Mouse (Mus musculus) left cerebral cortex, postnatal 14 days (tissue): ENCODE results near the gene Rab40b. TPM values are rescaled to one million over a fixed set of nuclear protein-coding genes. Genes with fewer than 3 reads are reported as not detected.

Experiments
- DNase-seq, 2 experiments: peaks; one replicate each; pipeline ENCODE4 v3.0.0; 2021 to 2022; ENCODE audit warnings: low spot score in 2 of 2, mixed read lengths in 1 of 2
- intact Hi-C: fragments of 180-260 bp; cut with DNase I; formaldehyde crosslinking; loops from one replicate; pipeline ENCODE4 v1.15.1; 2025
- long read RNA-seq, 2 experiments: library from polyadenylated mRNA; stranded (forward); transcript quantifications; one replicate each; pipeline ENCODE4 v2.0.0; 2021
- total RNA-seq, 2 experiments: library from RNA; stranded (reverse); gene quantifications; 2 replicates each; pipeline ENCODE4 v1.2.3; 2021

Rab40b gene
- total RNA-seq = 10 to 100 TPM; 42.2 to 44.7 TPM
- long read RNA-seq, experiment 1, transcript Rab40b-201 (6 exons, 1,861 nt) = major isoform, 61 of 73 reads
- long read RNA-seq, experiment 1, partial matches to known transcripts = 3 of 73 reads
- long read RNA-seq, experiment 1, other reads (novel, unspliced or antisense) = 9 of 73 reads
- long read RNA-seq, experiment 2, transcript Rab40b-201 (6 exons, 1,861 nt) = major isoform, 45 of 55 reads
- long read RNA-seq, experiment 2, partial matches to known transcripts = 2 of 55 reads
- long read RNA-seq, experiment 2, other reads (novel, unspliced or antisense) = 8 of 55 reads

GRCm38 (mm10) chr11:121387750-121388553 is at the start of gene Rab40b:
Gene Rab40b (minus strand): TSS chr11:121388251.
- intact Hi-C loops = loop anchor here (5.0 kb wide), 1 partner anchor 34 kb away; the partner anchor contains the start of gene Fn3krp
- peak; percentile 93 to 98 for DNase-seq

DNA sequence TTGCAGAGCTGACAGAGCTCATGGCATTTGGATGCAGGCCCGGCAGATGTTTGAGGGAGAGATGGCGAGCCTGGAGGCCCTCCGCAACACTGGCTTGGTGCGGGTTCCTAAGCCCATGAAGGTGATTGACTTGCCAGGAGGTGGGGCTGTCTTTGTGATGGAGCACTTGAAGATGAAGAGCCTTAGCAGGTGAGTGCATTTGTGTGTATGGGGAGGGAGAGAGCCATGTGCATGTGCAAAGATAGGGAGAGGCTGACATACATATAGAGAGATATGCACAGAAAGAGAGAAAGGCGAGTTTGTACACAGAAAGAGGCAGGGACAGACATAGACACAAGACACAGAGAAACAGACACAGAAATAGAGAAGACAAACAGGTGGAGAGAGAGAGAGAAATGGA is 49.2 kb upstream of the Rab40b start:
- no peak for DNase-seq
- intact Hi-C loops = no loop called here

DNA sequence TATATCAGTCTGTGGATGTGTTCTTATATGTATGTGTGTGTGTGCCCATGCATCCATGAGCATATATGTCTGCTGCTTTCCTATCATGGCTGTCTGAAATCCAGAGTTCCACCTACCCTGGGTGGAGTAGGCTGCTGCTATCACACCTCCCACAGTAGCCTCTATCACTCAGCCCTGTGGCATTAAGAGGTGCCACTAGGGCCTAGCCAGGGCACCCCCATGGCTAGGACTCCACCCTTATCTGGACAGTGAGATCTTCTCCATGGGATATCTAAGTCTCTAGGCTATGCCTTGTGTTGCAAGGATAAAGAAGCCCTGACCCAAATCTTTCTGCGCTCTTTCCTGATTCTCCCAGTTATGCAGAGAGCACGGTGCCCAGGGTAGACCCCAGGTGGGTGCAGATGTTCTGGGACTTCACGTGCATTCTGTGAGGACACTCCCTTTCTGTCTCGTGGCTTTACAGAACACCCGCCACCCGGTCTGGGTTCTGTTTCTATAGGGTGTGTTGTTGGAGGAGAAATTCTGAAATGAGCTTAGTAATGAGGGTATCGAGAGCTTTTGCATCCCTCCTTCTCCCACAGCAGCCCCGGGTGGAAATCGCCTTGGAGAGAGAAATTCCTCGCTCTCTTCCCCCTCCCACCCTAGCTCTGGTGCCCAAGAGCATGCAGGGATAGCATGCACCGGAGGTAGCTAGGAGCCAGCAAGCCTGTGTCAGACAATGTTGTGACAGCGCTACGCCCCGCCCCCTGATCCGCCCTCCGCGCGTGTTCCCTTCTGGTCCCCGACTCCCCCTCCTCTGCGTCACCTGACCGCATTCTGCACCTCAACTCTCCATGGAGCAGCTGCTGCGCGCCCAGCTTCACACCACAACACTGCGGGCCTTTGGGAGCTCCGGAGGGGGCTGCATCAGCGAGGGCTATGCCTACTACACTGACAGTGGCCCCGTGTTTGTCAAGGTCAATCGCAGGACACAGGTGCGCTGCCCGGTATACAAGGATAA is 46.4 kb upstream of the Rab40b start, which contains the start of gene Fn3k:
Gene Fn3k, plus strand, starts transcription at position 758 of the 1,000 bp plus-strand sequence.
- intact Hi-C loops = no loop called here
- peak; percentile 94 to 98 for DNase-seq

DNA sequence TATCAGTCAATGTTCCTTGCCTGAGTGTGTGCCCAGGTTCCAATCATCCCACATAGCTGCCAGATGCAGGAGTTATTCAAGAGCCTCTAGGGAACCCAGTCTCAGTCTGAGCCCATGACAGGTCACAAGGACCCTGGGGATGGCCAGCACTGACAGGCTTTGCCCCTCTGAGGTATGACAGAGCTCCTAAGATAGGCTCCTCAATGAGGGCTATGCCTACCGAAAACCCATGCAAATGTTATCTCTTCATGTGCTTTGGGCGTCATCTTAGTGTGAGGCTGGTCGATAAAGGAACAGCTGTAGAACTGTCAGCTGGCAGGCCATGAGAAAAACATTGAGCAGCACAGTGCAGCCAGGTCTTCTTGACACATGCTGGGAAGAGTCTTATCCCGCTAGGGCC is 45.3 kb upstream of the Rab40b start:
- DNase-seq = no peak
- intact Hi-C loops = no loop called here

GRCm38 (mm10) chr11:121421553-121422173 is 33.6 kb upstream of the Rab40b start:
- intact Hi-C loops = loop anchor here (5.0 kb wide), 1 partner anchor 34 kb away; the partner anchor contains the start of gene Rab40b
- DNase-seq = no peak

GRCm38 (mm10) chr11:121420830-121421552 is 32.9 kb upstream of the Rab40b start, which contains the start of gene Fn3krp:
Gene Fn3krp (plus strand): TSS chr11:121421401.
- DNase-seq = peak; percentile 99 to 100
- intact Hi-C loops = loop anchor here (5.0 kb wide), 1 partner anchor 34 kb away; the partner anchor contains the start of gene Rab40b

GRCm38 (mm10) chr11:121420379-121420778 is 32.3 kb upstream of the Rab40b start:
- no peak for DNase-seq
- intact Hi-C loops = loop anchor here (5.0 kb wide), 1 partner anchor 33 kb away; the partner anchor contains the start of gene Rab40b

- DNase-seq = no peak
- intact Hi-C loops = no loop called here
These were observed 30.9 kb upstream of the Rab40b start for GRCm38 (mm10) chr11:121418932-121419331.

- no peak for DNase-seq
- intact Hi-C loops = no loop called here
These were observed 29.9 kb upstream of the Rab40b start for GRCm38 (mm10) chr11:121417971-121418370.

- intact Hi-C loops = no loop called here
- DNase-seq = no peak
These were observed 27.3 kb upstream of the Rab40b start for GRCm38 (mm10) chr11:121415351-121415750.

- no peak for DNase-seq
- intact Hi-C loops = no loop called here
These were observed 26.7 kb upstream of the Rab40b start for GRCm38 (mm10) chr11:121414762-121415161.

DNA sequence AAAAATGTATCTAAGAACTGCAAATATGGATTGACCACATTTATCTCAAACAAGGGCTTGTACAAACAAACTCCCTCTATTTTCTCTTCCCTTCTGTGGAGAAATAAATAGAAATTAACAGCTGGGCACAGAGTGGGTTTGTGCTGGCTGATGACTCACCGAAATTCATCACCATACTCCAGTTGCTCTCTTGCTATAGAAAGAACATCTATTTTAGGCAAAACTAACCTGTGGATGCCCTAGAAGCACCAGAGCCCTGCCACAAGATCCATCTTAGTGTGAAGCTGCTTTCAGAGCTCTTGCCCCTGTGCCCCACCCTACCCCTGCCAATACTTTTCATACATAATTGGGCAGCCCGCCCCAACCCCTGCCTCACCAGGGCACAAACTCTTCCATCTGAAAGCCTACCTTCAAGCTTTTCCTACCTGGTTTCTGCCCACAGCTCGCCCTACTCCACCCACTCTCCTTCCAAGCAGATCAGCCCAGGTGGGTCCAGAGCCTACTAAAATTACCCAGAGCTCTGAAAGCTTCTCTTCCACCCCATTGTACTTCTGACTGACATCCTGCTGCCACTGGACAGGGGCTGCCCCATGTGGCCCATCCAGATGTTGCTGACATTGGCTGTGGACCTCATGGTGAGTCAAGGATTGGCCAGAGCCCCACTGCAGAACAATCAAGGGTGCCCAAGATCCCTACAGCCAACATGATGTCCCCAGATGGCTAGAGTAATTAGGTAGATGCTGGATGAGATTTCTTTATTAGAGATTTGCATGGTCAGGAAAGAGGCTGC is 19.5 kb upstream of the Rab40b start:
- DNase-seq = peak; percentile 55 to 82
- intact Hi-C loops = no loop called here

DNA sequence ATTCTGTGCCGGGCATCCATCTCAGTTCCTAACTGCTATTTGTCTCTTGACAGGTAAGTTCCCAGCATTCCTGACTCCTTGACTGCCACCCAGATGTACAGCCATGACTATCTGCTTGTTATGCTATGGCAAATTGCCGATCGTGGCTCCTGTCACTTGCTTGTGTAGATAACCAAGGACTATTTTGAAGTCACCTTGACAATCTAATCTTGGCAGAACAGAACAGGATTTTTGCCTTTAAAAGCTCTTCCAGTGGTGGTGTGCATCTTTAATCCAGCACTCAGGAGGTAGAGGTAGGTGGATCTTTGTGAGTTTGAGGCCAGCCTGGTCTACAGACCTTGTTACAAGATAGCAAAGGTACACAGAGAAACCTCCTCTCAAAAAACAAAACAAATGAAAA is 4.4 kb upstream of the Rab40b start:
- DNase-seq = no peak
- intact Hi-C loops = no loop called here

- no peak for DNase-seq
- intact Hi-C loops = no loop called here
These were observed 2.7 kb upstream of the Rab40b start for GRCm38 (mm10) chr11:121390793-121391192.

DNA sequence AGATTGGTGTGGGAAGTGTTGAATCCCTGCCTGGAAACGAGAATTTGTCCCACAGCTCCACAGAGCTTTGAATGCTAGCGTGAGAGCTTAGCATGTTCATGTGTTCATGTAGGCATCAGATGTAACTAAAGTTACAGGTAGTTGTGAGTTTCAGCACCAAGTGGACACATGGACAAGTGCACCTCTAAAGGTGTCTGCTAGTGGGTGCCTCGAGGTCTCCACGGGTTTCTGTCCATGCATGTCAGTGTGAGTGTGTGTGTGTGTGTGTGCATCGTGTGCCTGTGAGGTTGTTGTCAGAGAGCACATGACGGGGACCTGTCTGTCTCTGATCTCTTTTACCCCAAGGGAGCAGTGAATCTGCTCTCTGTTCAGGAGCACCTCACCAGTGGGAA is 499 bp upstream of the Rab40b start:
- no peak for DNase-seq
- intact Hi-C loops = loop anchor here (5.0 kb wide), 1 partner anchor 34 kb away; the partner anchor contains the start of gene Fn3krp

DNA sequence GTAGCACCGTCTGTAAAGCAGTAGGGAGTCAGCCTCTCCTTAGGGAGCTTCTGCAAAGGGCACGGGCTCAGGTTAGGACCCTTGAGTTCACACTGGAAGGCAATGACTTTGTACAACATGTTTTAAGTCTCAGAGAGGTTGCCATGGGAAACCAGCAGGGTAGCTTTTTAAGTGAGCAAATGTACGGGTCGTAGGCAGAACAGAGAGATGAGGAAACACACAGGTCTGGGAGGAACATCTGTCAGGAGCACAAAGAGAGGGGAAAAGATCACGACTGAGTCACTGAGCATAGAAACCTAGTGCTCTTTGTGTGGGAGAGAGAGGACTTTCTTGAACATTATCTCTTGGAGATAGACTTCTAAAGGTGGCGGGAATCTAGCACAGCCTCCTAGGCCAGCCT is 7.8 kb downstream of the Rab40b start:
- intact Hi-C loops = no loop called here
- DNase-seq = no peak

DNA sequence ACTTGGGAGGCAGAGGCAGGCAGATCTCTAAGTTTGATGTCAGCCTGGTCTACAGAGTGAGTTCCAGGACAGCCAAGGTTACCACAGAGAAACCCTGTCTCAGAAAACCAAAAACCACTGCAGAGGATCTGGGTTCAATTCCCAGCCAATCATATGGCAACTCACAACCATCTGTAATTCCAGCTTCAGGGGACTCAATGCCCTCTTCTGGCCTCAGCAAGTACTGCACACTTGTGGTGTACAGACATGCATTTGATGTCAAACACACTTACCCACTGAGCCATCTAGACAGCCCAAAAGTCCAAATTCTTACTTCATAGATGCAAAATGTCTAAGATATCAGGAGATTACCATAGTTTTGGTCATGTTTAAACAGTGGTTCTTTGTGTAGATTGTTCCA is 9.4 kb downstream of the Rab40b start:
- no peak for DNase-seq
- intact Hi-C loops = no loop called here
